Mouse (Mus musculus) megakaryocyte-erythroid progenitor cell, adult 5-6 weeks (primary cell): Measurements from ENCODE around the gene Cox17. TPM values are rescaled to one million over a fixed set of nuclear protein-coding genes. Genes with fewer than 3 reads are reported as not detected.

Experiments used
- ATAC-seq: replicated peaks from 2 replicates; pipeline ENCODE4 v1.8.0; 2016; ENCODE audit warnings: mild to moderate bottlenecking, inconsistent platforms; ENCODE audit not compliant: severe bottlenecking, poor library complexity, low FRiP score, low TSS enrichment
- total RNA-seq, 2 experiments: library from RNA; stranded (forward) in 1 of 2; stranded (reverse) in 1 of 2; fragments of 200-1000, 215-1000 nt in 1 of 2; fragments of >200 nt in 1 of 2; fragmentation: Nextera tagmentation in 1 of 2; gene quantifications; 2 replicates each; pipeline ENCODE4 v1.2.3; 2014 to 2017

Cox17 gene
- total RNA-seq, 2 experiments from 2014 or later = 369 to 506 TPM

GRCm38 (mm10) chr16:38347588-38347987 lies 797 bp downstream of the Cox17 start:
- no peak for ATAC-seq

DNA sequence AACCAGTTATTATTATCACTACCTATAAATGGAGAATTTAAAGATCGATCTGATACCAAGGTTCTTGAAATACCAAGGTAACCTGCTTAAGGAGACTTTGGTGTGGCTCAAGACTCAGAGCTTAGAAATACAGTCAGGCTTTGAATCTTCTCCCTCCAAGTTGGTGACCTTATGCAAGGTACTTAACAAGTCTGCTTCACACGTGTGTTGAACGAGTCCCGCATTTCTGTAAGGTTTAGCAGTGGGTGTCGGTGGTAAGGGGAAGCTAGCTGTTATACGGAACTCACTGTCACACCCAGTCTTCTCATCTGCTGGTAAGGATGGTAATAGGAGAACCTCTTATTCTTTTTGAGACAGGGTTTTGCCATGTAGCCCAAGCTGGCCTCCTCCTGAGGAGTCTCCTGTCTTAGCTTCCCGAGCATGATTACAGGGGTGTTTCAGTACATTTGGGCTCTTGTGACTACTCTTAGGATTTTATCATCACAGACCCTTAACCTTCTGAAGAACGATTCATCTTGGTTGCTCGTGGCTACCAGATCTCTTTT lies 1.5 kb downstream of the Cox17 start:
- no peak for ATAC-seq

- ATAC-seq = no peak
Observed at GRCm38 (mm10) chr16:38349881-38350280, 3.1 kb downstream of the Cox17 start.

DNA sequence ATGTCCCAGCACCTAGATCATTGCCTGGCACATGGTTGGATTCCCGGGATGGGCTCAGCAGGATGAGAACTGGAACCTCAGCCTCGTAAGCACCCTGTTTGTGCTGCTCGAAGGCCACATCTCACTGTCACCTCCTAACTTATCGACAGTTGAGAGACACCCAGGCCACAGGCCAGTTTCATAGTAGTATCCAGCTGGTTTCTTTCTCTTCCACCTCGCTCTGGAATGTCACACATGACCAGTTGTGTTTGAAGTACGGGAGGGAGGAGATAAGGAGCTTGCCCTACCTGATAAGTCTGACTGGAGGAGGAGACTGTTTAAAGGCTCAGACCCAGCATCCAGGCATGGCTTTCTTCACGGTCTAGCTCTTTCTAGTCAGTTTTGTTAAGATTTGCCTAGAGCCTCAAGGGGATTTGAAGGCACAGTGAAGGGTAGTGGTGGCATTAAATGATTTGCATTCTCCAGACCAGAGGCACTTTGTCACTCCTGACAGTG lies 3.6 kb downstream of the Cox17 start:
- peak; percentile 20; the same call in 1 of the 2 replicates for ATAC-seq

DNA sequence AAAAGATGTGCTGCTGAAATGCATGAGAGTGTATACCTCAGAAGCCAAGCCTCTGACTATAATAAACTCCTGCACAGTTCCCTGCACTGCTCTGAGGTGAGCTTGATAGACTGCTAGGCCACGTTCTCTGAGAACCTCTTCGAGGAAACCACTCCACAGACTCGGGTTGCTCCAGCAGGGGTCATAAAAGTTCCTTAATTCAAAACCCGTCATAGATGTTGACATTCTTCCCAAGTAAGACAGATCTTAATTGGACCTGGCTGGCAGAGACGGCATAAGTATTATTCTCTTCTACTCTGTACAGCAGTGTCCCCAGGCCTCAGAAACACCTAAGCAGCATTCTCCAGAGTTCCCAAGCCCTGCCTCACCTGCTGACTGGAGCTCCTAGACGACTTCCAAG lies 4.1 kb downstream of the Cox17 start:
- no peak for ATAC-seq

GRCm38 (mm10) chr16:38352031-38352430 lies 5.2 kb downstream of the Cox17 start:
- ATAC-seq = no peak

GRCm38 (mm10) chr16:38352851-38353250 lies 6.1 kb downstream of the Cox17 start:
- no peak for ATAC-seq

DNA sequence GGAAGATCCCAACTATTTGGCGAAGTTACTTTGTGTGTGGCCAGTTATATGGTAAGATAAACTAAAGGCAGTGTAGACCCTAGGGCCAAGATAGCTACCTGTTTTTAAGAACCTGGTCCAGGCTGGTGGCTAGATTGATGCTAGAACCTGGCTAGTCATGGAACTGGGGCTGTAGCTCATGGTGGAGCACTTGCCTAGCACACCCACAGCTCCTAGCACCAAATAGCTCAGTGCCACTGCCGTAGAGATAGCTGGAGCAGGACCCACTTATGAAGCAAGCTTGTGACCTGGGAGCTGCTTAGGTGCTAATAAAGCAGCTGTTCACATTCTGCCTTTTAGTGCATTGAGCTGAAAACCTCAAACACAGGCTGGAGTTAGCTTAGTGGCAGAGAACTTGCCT lies 6.9 kb downstream of the Cox17 start:
- peak; percentile 62 for ATAC-seq

- 0 out of 2 replicates have a peak, but pooled peaks have one; percentile 53 for ATAC-seq
Observed at GRCm38 (mm10) chr16:38354185-38354913, 7.6 kb downstream of the Cox17 start.

DNA sequence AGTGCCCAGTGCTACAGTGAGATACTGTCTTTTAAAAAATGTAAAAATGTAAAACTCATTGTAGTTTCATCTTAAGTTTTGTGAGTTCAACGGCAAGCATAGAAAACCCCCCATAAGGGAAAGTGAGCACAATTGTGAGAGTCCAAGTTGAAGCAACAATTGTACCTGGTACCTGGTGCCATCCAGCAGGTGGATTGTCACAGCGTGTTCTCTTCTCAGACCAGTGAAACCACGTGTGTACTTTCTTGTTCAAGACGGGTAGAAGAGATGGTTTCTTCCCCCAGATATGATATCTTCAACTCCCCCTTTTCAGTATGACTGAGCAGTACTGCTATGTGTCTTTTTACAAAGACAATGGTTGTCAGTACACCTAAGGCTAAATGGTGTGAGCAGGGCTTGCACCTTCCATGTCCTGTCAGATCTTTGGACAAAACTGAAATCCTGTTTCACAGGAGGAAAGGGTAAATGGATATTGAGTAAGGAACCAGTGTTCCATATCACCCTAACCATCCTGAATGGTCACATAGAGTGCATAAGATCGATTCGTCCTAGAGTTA lies 11.5 kb downstream of the Cox17 start:
- ATAC-seq = no peak

- no peak for ATAC-seq
Observed at GRCm38 (mm10) chr16:38359241-38359640, 12.4 kb downstream of the Cox17 start.

GRCm38 (mm10) chr16:38359857-38360256 lies 13.1 kb downstream of the Cox17 start:
- ATAC-seq = peak; percentile 60; the same call in 1 of the 2 replicates

DNA sequence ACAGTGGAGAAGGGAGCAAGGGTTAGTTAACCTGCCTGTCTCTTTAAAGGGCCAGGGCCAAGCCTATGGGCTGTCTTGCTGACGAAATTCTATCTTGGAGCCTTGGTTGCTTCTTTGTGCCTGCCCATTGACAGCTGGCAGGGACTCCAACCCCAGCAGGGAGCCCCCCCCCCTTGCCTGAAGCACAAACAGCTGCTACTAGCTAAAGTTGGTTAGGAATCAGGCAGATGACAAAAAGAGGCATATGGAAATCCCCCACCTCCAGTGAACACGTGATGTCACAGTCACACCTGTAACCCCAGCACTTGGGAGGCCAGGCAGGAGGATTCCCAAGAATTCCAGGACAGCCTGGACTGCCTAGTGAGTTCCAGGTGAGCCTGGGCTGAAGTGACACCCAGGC lies 13.5 kb downstream of the Cox17 start:
- ATAC-seq = peak; percentile 24; the same call in 1 of the 2 replicates

- ATAC-seq = no peak
Observed at GRCm38 (mm10) chr16:38361933-38362332, 15.1 kb downstream of the Cox17 start, which contains the start of gene Popdc2. Gene Popdc2 (plus strand): TSS chr16:38362209.

DNA sequence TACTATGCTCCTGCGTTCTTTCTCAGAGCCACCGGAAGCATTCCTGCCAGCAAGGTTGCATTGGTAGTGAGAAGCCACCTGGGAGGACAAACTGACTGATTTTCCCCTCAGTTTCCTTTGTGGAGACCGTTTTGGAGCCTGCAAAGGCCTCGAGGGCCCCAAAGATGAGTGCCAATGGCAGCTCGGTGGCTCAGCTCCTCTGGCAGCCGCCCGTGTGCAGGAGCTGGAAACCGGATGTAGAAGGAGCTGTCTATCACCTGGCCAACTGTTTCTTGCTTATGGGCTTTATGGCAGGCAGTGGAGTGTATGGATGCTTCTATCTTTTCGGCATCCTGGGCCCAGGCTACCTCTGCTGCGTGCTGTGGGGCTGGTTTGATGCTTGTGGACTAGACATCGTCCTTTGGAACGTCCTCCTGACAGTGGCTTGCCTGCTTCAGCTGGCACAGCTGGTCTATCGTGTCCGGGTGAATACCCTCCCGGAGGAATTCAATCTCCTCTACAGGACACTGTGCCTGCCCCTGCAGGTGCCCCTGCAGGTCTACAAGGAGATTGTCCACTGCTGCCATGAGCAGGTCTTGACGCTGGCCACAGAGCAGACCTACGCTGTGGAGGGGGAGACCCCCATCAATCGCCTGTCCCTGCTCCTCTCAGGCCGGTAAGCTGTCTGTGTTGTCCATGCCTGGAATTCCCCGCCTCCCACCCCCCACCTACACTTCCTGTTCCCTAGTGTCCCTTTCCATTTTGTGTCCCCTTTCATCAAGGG lies 15.9 kb downstream of the Cox17 start:
- no peak for ATAC-seq

GRCm38 (mm10) chr16:38363256-38363595 lies 16.4 kb downstream of the Cox17 start:
- ATAC-seq = no peak

DNA sequence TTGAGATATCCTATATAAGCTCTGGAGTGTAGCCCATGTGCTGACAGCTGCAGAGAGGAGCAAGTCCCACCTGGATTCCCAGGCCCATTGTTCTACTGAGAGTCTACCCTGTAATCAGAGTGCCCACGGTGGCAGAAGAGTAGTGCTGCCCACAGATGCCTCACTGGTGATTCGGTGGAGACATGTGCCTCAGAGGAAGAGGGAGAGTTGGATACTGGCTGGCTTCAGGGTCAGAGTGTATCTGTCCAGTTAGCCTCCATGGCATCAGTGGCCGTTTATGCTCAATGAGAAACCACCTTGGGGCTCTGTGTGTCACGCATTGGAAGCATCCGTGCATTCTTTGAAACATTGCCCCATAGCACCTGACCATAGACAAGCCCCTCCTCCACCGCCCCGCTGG lies 16.9 kb downstream of the Cox17 start:
- ATAC-seq = no peak

DNA sequence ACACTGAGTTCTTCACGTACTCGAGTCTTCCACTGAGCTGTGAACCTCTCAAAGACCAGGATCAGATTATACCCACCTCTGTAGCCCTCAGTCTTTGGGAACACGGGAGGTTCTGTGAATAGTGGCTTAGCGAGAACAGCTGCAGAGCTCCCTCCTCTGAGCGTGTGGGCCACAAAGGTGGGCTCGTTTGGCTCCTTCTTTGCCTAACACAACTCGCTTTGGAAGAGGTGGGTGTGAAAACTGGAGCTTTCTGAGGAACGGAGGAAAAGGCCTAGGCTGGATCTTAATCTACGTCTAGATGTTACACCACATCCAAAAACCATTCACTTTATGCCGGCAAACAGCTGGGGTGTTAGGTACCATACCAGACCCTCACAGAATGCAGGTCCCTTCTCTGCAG lies 18.6 kb downstream of the Cox17 start:
- ATAC-seq = no peak

DNA sequence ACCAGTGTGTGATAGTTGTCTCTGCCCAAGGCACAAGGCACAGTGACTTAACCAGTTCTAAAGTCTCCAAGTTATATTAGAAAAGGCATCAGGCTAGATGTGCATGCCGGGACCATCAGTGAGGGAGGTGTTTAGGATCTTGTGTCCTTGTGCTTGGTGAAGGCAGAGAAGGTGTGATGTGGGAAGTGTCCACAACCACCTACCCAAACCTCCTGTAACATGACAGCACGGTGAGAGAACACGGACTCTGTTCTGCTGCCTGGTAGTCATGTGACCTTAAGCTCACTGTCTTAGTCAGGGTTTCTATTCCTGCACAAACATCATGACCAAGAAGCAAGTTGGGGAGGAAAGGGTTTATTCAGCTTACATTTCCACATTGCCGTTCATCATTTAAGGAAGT lies 19.4 kb downstream of the Cox17 start:
- ATAC-seq = no peak

GRCm38 (mm10) chr16:38368336-38368735 lies 21.5 kb downstream of the Cox17 start:
- ATAC-seq = no peak
